Mouse (Mus musculus): ENCODE measurements around the gene Relch.

DNA sequence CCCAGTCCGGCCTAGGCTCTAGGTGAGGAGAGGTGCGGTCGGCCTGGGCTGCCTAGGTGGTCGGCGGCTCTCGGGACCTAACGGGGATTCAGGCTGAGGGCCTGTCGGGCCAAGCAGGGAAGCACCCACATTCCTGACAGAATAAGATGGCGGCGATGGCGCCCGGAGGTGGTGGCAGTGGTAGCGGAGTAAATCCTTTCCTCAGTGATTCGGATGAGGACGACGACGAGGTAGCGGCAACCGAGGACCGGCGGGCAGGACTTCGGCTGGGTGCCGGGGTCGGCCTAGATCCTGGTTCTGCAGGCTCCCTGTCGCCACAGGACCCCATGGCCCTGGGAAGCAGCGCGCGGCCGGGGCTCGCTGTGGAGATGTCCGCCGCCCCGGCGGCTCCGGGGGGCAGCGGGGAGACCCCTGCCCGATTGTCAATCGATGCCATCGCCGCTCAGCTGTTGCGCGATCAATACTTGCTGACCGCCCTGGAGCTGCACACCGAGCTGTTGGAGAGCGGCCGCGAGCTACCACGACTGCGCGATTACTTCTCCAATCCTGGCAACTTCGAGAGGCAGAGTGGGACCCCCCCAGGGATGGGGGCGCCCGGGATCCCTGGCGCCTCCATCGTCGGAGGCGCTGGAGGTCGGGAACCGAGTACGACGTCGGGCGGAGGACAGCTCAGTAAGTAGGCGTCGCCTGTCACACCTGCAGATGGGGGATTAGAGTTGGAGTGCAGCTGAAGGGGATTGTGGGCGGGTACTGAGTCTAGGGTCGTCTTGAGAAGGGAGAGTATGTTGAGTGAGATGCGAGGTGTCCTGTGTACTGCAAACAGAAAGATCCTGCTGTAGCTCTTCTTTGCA lies 526 bp downstream of the Relch start:
- TF ChIP-seq ZNF384 (IDR thresholded peaks at IDR 0.05; ENCODE audit: low read depth, low read length) = no peak
- TF ChIP-seq ZC3H11A (IDR thresholded peaks at IDR 0.05; ENCODE audit: borderline replicate concordance, low read depth, low read length) = no peak
- no peak for TF ChIP-seq HCFC1 (IDR thresholded peaks at IDR 0.05; ENCODE audit: borderline replicate concordance, insufficient read depth, low read length)

Measured in ES-E14 (cell line).